Mouse (Mus musculus) midbrain, embryonic 16.5 days (tissue): Measurements from ENCODE around the gene Rxfp1. TPM values are rescaled to one million over a fixed set of nuclear protein-coding genes. Genes with fewer than 3 reads are reported as not detected.
A peak's percentile ranks its signal among the peaks of the same experiment; 100 is the strongest.

Experiments used
- ATAC-seq: fragments of 200-750 bp; cut with Nextera tagmentation; 2 replicates; pipeline ENCODE4 v1.8.0; 2017; ENCODE audit warnings: moderate TSS enrichment
- H3K27ac ChIP-seq: fragments of 300-500 bp; sonication (generic); 2 replicates; pipeline ENCODE4 v1.5.1; 2014; ENCODE audit warnings: mild to moderate bottlenecking, low read length, mixed read lengths
- H3K27me3 ChIP-seq: fragments of 300-500 bp; sonication (generic); 2 replicates; pipeline ENCODE4 v1.6.1; 2014; ENCODE audit warnings: low read depth, low read length, mixed read lengths; ENCODE audit not compliant: control insufficient read depth, insufficient read depth
- H3K36me3 ChIP-seq: fragments of 300-500 bp; sonication (generic); 2 replicates; pipeline ENCODE4 v1.6.1; 2014; ENCODE audit warnings: mild to moderate bottlenecking, low read length, moderate library complexity, mixed read lengths; ENCODE audit not compliant: control insufficient read depth, insufficient read depth
- H3K4me1 ChIP-seq: fragments of 300-500 bp; sonication (generic); 2 replicates; pipeline ENCODE4 v1.6.1; 2014; ENCODE audit warnings: mild to moderate bottlenecking, low read length, mixed read lengths; ENCODE audit not compliant: control insufficient read depth, insufficient read depth
- H3K4me2 ChIP-seq: fragments of 300-500 bp; sonication (generic); 2 replicates; pipeline ENCODE4 v1.6.1; 2014; ENCODE audit warnings: mild to moderate bottlenecking, low read length, mixed read lengths
- H3K4me3 ChIP-seq: fragments of 300-500 bp; sonication (generic); 2 replicates; pipeline ENCODE4 v1.5.1; 2014; ENCODE audit warnings: low read depth, mild to moderate bottlenecking, low read length, moderate library complexity, mixed read lengths
- H3K9ac ChIP-seq: fragments of 300-500 bp; sonication (generic); 2 replicates; pipeline ENCODE4 v1.6.1; 2014; ENCODE audit warnings: low read depth, low read length, mixed read lengths
- H3K9me3 ChIP-seq: fragments of 300-500 bp; sonication (generic); replicated peaks from 2 replicates; pipeline ENCODE4 v1.6.1; 2014; ENCODE audit warnings: mild to moderate bottlenecking, low read length, mixed read lengths; ENCODE audit not compliant: control insufficient read depth, poor library complexity, severe bottlenecking
- WGBS: fragments of 180-500 bp; shearing (Covaris S2); extraction: QIAGEN DNeasy Blood & Tissue Kit; methylation state at CpG from one replicate; pipeline ENCODE4 v1.1.7; 2014; 5-methylcytosine and 5-hydroxymethylcytosine counted together
- polyA plus RNA-seq: library from polyadenylated mRNA; unstranded; fragments of >200 nt; fragmentation: Nextera tagmentation; extraction: Ambion mirVana; gene quantifications from 2 replicates; pipeline ENCODE4 v1.2.1, GENCODE M21; 2015

Rxfp1 gene
- polyA plus RNA-seq: 0.05 and 0.14 TPM in 2 replicates

DNA sequence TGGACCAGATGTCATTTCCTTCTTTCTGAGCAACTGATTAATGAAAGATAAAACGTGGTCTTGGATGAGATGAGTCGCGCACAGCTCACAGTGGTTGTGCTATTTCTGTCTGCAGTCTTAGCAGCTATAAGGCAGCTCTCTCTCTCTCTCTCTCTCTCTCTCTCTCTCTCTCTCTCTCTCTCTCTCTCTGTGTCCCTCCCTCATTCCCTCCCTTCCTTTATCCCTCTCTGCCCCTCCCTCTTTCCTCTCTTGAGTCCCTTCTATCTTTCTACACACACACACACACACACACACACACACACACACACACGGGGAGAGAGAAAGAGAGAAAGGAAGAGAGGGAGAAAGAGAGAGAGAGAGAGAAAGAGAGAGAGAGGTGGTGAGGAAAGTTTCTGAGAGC is at the start of gene Rxfp1:
Gene Rxfp1 (minus strand): TSS at position 101 of the 400 bp plus-strand sequence.
- 73% methylated on average over 4 of the region's 4 CpGs for WGBS
- H3K27ac ChIP-seq: no peak within 1 kb of the TSS
- no peak for ATAC-seq
- H3K36me3 ChIP-seq: no peaks in the 10 kb centered on the region
- H3K9me3 ChIP-seq: no peaks in the 10 kb centered on the region
- no peak within 1 kb of the TSS for H3K9ac ChIP-seq
- H3K4me3 ChIP-seq: no peak within 1 kb of the TSS
- no peaks in the 10 kb centered on the region for H3K4me1 ChIP-seq
- H3K4me2 ChIP-seq: no peak within 1 kb of the TSS
- H3K27me3 ChIP-seq: no peaks in the 10 kb centered on the region

- no peak overlapping the region for H3K4me3 ChIP-seq
Measured at GRCm38 (mm10) chr3:79784362-79784736, 46.7 kb upstream of the Rxfp1 start.

DNA sequence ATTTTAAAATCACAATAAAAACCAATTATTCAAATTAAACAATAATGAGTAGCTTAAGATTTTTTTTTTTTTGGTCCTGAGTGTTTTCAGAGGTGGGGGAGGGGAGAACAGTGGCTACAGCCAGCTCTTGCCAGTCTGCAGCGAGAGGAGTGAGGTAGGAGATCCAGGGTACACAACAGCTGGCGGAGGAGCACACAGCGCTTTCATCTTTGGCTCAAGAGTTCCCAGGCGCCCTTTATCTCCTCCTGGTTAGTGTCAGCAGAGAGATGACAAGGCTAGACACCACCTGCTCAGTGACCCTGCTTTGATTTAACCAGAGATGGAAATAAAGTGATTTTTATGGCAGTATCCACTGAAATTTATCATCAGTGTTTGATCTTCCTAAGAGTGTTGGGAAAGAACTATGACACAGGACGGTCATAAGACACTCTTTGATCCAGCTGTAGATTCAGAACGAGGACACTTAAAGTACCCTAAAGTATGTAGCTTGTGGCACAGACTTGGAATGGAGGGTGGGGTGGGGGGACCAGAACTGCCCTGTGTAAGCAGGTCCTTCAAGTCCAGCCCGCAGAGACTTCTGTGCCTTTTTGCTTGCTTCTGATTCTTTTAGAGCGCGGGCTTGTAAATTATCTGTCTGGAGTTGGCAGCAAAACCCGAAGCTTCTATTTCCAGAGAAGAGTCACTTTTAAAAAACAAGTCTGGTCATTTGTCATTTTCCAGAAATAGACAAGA is 46.1 kb upstream of the Rxfp1 start:
- no peaks in the 10 kb centered on the region for H3K9me3 ChIP-seq
- WGBS: 47% methylated on average over 10 of the region's 10 CpGs
- peak overlapping the region; percentile 19 for H3K4me2 ChIP-seq
- peak; percentile 54; the same call in 1 of the 2 replicates for ATAC-seq
- no peaks in the 10 kb centered on the region for H3K27me3 ChIP-seq
- no peaks in the 10 kb centered on the region for H3K36me3 ChIP-seq
- no peak overlapping the region for H3K9ac ChIP-seq
- no peak overlapping the region for H3K4me3 ChIP-seq
- H3K27ac ChIP-seq: no peak overlapping the region
- 0 out of 2 replicates have a peak, but pooled peaks cover 2% of the 10 kb centered on the region for H3K4me1 ChIP-seq

More at GRCm38 (mm10) chr3:79784362-79784736, 46.7 kb upstream of the Rxfp1 start:
- H3K9me3 ChIP-seq: no peaks in the 10 kb centered on the region
- WGBS: 17% methylated on average over 11 of the region's 11 CpGs
- H3K27me3 ChIP-seq: no peaks in the 10 kb centered on the region
- no peak overlapping the region for H3K27ac ChIP-seq
- H3K36me3 ChIP-seq: no peaks in the 10 kb centered on the region
- 0 out of 2 replicates have a peak, but pooled peaks cover 2% of the 10 kb centered on the region for H3K4me1 ChIP-seq
- no peak overlapping the region for H3K9ac ChIP-seq
- ATAC-seq: peak; percentile 36; the same call in 1 of the 2 replicates
- peak overlapping the region; percentile 19 for H3K4me2 ChIP-seq

GRCm38 (mm10) chr3:79772701-79773100 is 35.0 kb upstream of the Rxfp1 start:
- Histone ChIP-seq H3K4me2 (no peak overlapping the region), H3K4me3 (no peak overlapping the region), H3K27ac (no peak overlapping the region), H3K27me3 (no peaks in the 10 kb centered on the region), H3K9ac (no peak overlapping the region), H3K9me3 (no peaks in the 10 kb centered on the region), H3K36me3 (no peaks in the 10 kb centered on the region), H3K4me1 (no peaks in the 10 kb centered on the region)
- WGBS: 79% methylated on average over 2 of the region's 2 CpGs
- ATAC-seq: no peak

DNA sequence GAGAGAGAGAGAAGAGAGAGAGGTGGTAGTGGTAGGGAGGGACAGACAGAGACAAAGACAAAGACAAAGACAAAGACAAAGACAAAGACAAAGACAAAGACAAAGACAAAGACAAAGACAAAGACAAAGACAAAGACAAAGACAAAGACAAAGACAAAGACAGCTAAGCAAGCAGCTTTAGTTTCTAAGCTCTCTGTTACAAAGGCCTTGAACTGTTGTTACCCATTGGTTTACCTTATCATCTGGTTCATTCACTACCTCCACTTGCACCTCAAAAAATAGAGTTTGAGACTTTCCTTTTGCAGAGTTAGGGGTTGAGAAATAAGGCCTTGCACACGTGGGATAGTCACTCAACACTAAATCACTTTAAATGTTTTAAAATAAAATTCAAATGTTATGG is 16.1 kb upstream of the Rxfp1 start:
- 67% methylated on average over 1 of the region's 1 CpGs for WGBS
- Histone ChIP-seq H3K27ac (no peak overlapping the region), H3K4me3 (no peak overlapping the region), H3K4me1 (no peaks in the 10 kb centered on the region), H3K36me3 (no peaks in the 10 kb centered on the region), H3K9ac (no peak overlapping the region), H3K27me3 (no peaks in the 10 kb centered on the region), H3K9me3 (no peaks in the 10 kb centered on the region), H3K4me2 (no peak overlapping the region)
- no peak for ATAC-seq

DNA sequence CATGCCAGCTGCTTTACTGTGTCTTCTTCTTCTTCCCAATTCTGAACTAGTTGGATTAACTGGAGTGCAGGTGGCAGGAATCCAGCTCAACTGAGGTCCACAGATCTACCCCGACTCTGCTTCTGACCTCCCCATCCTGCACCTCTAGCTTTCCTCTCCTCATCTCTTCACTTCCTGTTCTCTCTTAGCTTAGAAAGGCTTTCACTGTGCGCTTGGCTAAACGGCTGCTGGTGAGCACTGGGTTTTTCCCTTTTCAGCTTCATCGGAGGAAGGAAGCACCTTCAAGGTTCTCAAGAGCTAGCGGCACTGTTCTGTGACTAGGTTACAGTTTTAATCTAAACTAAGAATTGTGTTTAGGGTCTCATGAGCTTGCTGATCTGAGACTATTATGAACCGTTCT is 8.9 kb upstream of the Rxfp1 start:
- Histone ChIP-seq H3K9me3 (no peaks in the 10 kb centered on the region), H3K27me3 (no peaks in the 10 kb centered on the region)
- 94% methylated on average over 6 of the region's 6 CpGs for WGBS

DNA sequence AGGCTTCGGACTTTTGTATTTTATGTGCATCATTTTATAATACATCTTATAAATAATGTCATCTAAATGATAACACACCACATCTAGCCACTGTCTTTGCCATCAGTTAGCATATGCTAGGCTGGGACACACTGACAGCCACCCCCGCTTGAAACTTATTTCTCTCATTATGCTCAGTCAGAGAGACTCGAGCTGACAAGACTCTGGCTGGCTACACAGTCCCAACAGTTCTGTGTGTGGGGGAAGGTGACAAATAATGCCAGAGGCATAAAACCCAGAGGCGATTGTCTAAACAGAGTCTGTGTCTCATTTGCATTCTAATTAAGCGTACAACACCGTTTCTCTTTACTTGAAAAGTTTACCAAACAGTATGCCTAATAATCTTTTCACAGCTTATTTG is 7.4 kb upstream of the Rxfp1 start:
- Histone ChIP-seq H3K4me1 (no peaks in the 10 kb centered on the region), H3K27ac (no peak overlapping the region), H3K9me3 (no peaks in the 10 kb centered on the region), H3K9ac (no peak overlapping the region), H3K4me3 (no peak overlapping the region), H3K4me2 (no peak overlapping the region), H3K27me3 (no peaks in the 10 kb centered on the region), H3K36me3 (no peaks in the 10 kb centered on the region)
- 56% methylated on average over 6 of the region's 6 CpGs for WGBS
- ATAC-seq: no peak

More for the DNA sequence above, 8.9 kb upstream of the Rxfp1 start:
- Histone ChIP-seq H3K4me1 (no peaks in the 10 kb centered on the region), H3K9ac (no peak overlapping the region), H3K4me2 (no peak overlapping the region), H3K36me3 (no peaks in the 10 kb centered on the region), H3K4me3 (no peak overlapping the region), H3K27ac (no peak overlapping the region)
- ATAC-seq: no peak

GRCm38 (mm10) chr3:79744415-79744814 is 6.7 kb upstream of the Rxfp1 start:
- 87% methylated on average over 2 of the region's 2 CpGs for WGBS

DNA sequence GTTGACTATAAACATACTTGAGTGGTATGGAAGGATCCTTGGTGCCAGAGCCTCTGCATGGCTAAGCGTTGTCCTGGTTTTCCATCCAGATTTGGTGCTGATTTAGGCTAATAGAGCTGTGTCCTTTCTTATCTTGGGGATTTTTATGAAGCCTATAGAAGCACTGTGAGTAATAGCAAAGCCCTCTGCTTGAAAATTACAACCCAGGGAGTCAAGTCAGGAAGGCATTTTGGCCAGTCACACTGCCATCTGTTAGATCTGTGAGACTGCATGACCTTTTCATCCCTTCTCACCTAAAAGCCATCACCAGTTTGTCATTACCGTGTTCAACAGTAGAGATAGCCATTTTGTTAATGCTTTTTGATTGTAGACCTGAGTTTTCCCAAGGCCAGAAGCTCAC is 2.7 kb upstream of the Rxfp1 start:
- no peak overlapping the region for H3K27ac ChIP-seq
- no peak for ATAC-seq
- WGBS: 76% methylated on average over 2 of the region's 2 CpGs
- no peaks in the 10 kb centered on the region for H3K27me3 ChIP-seq
- no peaks in the 10 kb centered on the region for H3K9me3 ChIP-seq
- no peak overlapping the region for H3K4me3 ChIP-seq
- no peak overlapping the region for H3K9ac ChIP-seq
- no peaks in the 10 kb centered on the region for H3K36me3 ChIP-seq
- H3K4me2 ChIP-seq: no peak overlapping the region
- H3K4me1 ChIP-seq: no peaks in the 10 kb centered on the region

More at GRCm38 (mm10) chr3:79744415-79744814, 6.7 kb upstream of the Rxfp1 start:
- H3K27me3 ChIP-seq: no peaks in the 10 kb centered on the region
- no peak for ATAC-seq
- no peak overlapping the region for H3K9ac ChIP-seq
- no peaks in the 10 kb centered on the region for H3K4me1 ChIP-seq
- H3K27ac ChIP-seq: no peak overlapping the region
- no peaks in the 10 kb centered on the region for H3K9me3 ChIP-seq
- H3K36me3 ChIP-seq: no peaks in the 10 kb centered on the region
- H3K4me2 ChIP-seq: no peak overlapping the region
- H3K4me3 ChIP-seq: no peak overlapping the region
